Mouse (Mus musculus) heart, embryonic 16.5 days (tissue): ENCODE measurements around the gene Zranb1. TPM values are rescaled to one million over a fixed set of nuclear protein-coding genes. Genes with fewer than 3 reads are reported as not detected.

Source experiments
- ATAC-seq: fragments of 200-750 bp; cut with Nextera tagmentation; replicated peaks from 2 replicates; pipeline ENCODE4 v1.8.0; 2017; ENCODE audit warnings: moderate number of reproducible peaks; ENCODE audit not compliant: insufficient read depth, low FRiP score; ENCODE audit errors: extremely low read depth
- H3K27ac ChIP-seq: fragments of 300-500 bp; sonication (generic); 2 replicates; pipeline ENCODE4 v1.5.1; 2014; ENCODE audit warnings: mild to moderate bottlenecking, low read length, control low read depth, moderate library complexity
- H3K27me3 ChIP-seq: fragments of 300-500 bp; sonication (generic); 2 replicates; pipeline ENCODE4 v1.6.1; 2014; ENCODE audit warnings: low read length, mixed read lengths; ENCODE audit not compliant: control insufficient read depth, insufficient read depth
- H3K36me3 ChIP-seq: fragments of 300-500 bp; sonication (generic); 2 replicates; pipeline ENCODE4 v1.6.1; 2014; ENCODE audit not compliant: control insufficient read depth, insufficient read depth
- H3K4me1 ChIP-seq: fragments of 300-500 bp; sonication (generic); 2 replicates; pipeline ENCODE4 v1.6.1; 2014; ENCODE audit warnings: low read length, mixed read lengths; ENCODE audit not compliant: control insufficient read depth, insufficient read depth
- H3K4me2 ChIP-seq: fragments of 300-500 bp; sonication (generic); 2 replicates; pipeline ENCODE4 v1.6.1; 2014; ENCODE audit warnings: low read depth, mild to moderate bottlenecking, control low read depth, low read length
- H3K4me3 ChIP-seq: fragments of 300-500 bp; sonication (generic); 2 replicates; pipeline ENCODE4 v1.5.1; 2014; ENCODE audit warnings: mild to moderate bottlenecking, control low read depth, low read length
- H3K9ac ChIP-seq: fragments of 300-500 bp; sonication (generic); 2 replicates; pipeline ENCODE4 v1.6.1; 2014; ENCODE audit warnings: low read length, control low read depth
- H3K9me3 ChIP-seq: fragments of 300-500 bp; sonication (generic); replicated peaks from 2 replicates; pipeline ENCODE4 v1.6.1; 2016; ENCODE audit warnings: low read length; ENCODE audit not compliant: control insufficient read depth
- WGBS: fragments of 180-500 bp; shearing (Covaris S2); extraction: QIAGEN DNeasy Blood & Tissue Kit; methylation state at CpG from one replicate; pipeline ENCODE4 v1.1.7; 2014; 5-methylcytosine and 5-hydroxymethylcytosine counted together
- polyA plus RNA-seq: library from polyadenylated mRNA; unstranded; fragments of >200 nt; fragmentation: Nextera tagmentation; extraction: Ambion mirVana; gene quantifications from 2 replicates; pipeline ENCODE4 v1.2.1, GENCODE M21; 2015

Gene Zranb1
- polyA plus RNA-seq, 1 experiment from 2014 or later, result 7.0 TPM

DNA sequence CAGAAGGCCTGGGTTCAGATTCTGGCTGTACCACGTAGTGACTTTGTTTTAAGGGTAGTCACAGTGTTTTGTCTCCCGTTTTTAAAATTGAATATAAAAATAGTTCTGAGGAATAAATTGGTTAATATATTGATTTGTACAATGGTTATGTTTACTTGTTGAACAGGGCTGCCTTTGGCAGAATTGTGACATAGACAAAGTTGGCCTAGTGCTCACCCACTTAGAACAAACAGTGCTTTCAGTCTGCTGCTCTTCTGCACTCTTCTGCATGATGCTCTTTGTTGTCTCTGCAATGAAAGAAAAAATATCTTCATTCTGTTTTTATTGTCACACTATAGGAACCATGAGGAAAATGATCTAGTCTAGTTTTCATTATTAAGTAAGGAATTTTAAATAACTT, 8.2 kb downstream of the Zranb1 start:
- Histone ChIP-seq H3K4me1 (peaks cover 5% of the 10 kb centered on the region; the same call in 1 of the 2 replicates), H3K27ac (no peak overlapping the region), H3K27me3 (no peaks in the 10 kb centered on the region), H3K36me3 (no peaks in the 10 kb centered on the region), H3K4me3 (no peak overlapping the region), H3K9ac (no peak overlapping the region), H3K4me2 (no peak overlapping the region), H3K9me3 (no peaks in the 10 kb centered on the region)
- 84% methylated on average over 2 of the region's 2 CpGs for WGBS
- ATAC-seq, result no peak

DNA sequence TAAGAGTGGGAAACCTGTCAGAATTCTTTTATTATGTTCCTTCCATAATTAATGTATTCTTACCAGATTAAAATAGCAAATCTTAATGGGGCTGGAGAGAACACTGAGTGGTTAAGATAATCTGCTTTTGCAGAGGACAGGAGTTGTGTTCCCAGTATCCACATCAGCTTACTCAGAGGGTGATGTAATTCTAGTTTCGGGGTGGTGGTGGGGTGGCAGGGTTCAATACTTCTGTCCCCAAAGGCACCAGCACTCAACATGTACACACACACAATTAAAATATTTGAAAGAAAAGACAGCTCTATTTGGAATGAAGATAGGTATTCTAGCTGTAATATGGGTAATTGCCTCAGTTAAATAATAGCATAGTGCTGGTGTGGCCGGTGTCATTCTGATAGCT, 9.6 kb downstream of the Zranb1 start:
- WGBS, result 79% methylated on average over 2 of the region's 2 CpGs

DNA sequence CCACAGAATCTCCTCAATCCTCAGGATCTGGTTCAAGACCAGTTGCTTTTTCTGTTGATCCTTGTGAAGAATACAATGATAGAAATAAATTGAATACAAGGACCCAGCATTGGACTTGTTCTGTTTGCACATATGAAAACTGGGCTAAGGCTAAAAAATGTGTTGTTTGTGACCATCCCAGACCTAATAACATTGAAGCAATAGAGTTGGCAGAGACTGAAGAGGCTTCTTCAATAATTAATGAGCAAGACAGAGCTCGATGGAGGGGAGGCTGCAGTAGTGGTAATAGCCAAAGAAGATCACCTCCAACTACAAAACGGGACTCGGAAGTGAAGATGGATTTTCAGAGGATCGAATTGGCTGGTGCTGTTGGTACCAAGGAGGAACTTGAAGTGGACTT, 19.0 kb downstream of the Zranb1 start:
- no peak for ATAC-seq
- no peak overlapping the region for H3K4me3 ChIP-seq
- 90% methylated on average over 4 of the region's 4 CpGs for WGBS
- no peak overlapping the region for H3K27ac ChIP-seq
- peaks cover 4% of the 10 kb centered on the region; the same call in 1 of the 2 replicates for H3K4me1 ChIP-seq
- H3K27me3 ChIP-seq, result no peaks in the 10 kb centered on the region
- H3K9me3 ChIP-seq, result no peaks in the 10 kb centered on the region
- no peaks in the 10 kb centered on the region for H3K36me3 ChIP-seq
- H3K9ac ChIP-seq, result no peak overlapping the region
- no peak overlapping the region for H3K4me2 ChIP-seq

More for the DNA sequence above, 9.6 kb downstream of the Zranb1 start:
- no peak overlapping the region for H3K27ac ChIP-seq
- H3K4me2 ChIP-seq, result no peak overlapping the region
- H3K9ac ChIP-seq, result no peak overlapping the region
- no peaks in the 10 kb centered on the region for H3K9me3 ChIP-seq
- no peaks in the 10 kb centered on the region for H3K27me3 ChIP-seq
- H3K36me3 ChIP-seq, result no peaks in the 10 kb centered on the region
- no peak overlapping the region for H3K4me3 ChIP-seq
- peaks cover 5% of the 10 kb centered on the region; the same call in 1 of the 2 replicates for H3K4me1 ChIP-seq
- ATAC-seq, result no peak

DNA sequence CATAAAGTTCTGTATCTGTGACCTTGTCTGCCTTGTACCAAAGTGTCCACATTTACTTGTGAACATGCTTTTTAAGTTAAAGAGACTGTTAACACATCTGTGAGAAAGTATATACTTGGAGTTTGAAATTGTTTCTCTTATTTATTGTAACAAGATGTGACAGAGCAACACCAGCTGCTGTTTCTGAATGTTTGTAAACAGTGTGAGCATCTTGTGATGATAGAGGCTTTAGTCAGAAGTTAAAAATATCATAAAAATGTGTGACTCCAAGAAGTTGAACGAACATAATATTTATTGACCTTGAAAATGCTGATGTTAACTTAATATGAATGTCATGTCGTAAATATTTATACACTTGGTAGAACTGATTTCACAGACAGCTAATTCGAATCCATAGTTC, 19.7 kb downstream of the Zranb1 start:
- H3K4me2 ChIP-seq, result no peak overlapping the region
- H3K27me3 ChIP-seq, result no peaks in the 10 kb centered on the region
- peaks cover 4% of the 10 kb centered on the region; the same call in 1 of the 2 replicates for H3K4me1 ChIP-seq
- 75% methylated on average over 3 of the region's 3 CpGs for WGBS
- H3K4me3 ChIP-seq, result no peak overlapping the region
- no peak overlapping the region for H3K9ac ChIP-seq
- no peaks in the 10 kb centered on the region for H3K36me3 ChIP-seq
- H3K27ac ChIP-seq, result no peak overlapping the region
- ATAC-seq, result no peak
- H3K9me3 ChIP-seq, result no peaks in the 10 kb centered on the region

DNA sequence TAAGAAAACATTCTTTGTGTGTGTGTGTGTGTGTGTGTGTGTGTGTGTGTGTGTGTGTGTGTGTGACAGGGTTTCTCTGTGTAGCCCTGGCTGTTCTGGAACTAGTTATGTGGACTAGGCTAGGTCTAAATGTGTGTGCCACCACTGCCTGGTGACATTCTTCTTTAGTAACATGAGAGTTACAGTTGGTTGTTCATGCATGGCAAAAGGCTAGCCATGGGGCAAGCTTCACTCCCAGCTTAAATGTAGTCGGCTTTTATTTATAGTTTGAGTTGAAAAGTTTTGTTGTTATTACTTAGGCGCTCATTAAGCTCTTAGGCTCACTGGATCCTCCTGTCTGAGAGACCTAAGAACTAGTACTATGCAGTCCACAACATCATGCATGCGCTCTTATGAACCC, 33.5 kb downstream of the Zranb1 start:
- Histone ChIP-seq H3K27ac (no peak overlapping the region), H3K4me2 (no peak overlapping the region), H3K4me3 (no peak overlapping the region), H3K4me1 (peaks cover 2% of the 10 kb centered on the region; the same call in 1 of the 2 replicates), H3K27me3 (no peaks in the 10 kb centered on the region), H3K9ac (no peak overlapping the region), H3K9me3 (no peaks in the 10 kb centered on the region), H3K36me3 (peaks cover 4% of the 10 kb centered on the region; the same call in 1 of the 2 replicates)
- no peak for ATAC-seq
- WGBS, result 84% methylated on average over 3 of the region's 3 CpGs

DNA sequence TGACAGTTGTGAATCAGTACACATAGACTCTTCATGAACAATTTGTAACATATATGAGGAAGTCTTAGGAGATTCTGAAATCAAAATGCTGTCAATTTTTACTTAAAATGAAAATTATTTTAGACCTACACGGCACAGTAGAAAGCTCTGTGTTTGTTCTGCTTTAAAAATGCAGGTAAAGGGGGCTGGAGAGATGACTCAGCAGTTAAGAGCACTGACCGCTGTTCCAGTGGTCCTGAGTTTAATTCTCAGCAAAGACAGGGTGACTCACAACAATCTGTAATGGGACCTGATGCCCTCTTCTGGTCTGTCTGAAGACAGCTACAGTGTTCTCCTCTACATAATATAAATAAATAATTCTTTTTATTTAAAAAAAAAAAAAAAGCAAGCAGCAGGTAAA, 34.8 kb downstream of the Zranb1 start:
- Histone ChIP-seq H3K4me2 (no peak overlapping the region), H3K9ac (no peak overlapping the region), H3K36me3 (peaks cover 4% of the 10 kb centered on the region; the same call in 1 of the 2 replicates), H3K4me1 (peaks cover 2% of the 10 kb centered on the region; the same call in 1 of the 2 replicates), H3K27me3 (no peaks in the 10 kb centered on the region), H3K27ac (no peak overlapping the region), H3K4me3 (no peak overlapping the region), H3K9me3 (no peaks in the 10 kb centered on the region)
- WGBS, result 86% methylated on average over 2 of the region's 2 CpGs
- no peak for ATAC-seq

DNA sequence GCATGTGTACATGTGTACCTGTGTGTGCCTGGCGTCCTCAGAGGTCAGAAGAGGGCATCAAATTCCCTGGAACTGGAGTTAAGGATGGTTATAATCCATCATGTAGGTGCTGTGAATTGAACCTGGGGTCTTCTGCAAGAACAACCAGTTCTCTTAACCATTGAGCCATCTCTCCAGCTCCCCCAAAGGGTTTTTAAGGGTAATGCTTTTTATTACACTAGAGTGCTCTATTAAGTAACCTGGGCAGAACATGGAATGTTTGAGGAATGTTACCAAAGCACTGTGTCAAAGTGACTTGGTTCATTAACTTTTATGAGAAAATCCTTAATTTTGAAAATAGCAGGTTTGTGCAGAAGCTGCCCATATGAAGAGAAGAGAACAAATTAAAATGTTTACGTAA, 41.1 kb downstream of the Zranb1 start:
- Histone ChIP-seq H3K9ac (no peak overlapping the region), H3K27me3 (no peaks in the 10 kb centered on the region), H3K4me3 (no peak overlapping the region), H3K9me3 (no peaks in the 10 kb centered on the region), H3K36me3 (peaks cover 10% of the 10 kb centered on the region; the same call in 1 of the 2 replicates), H3K4me1 (no peaks in the 10 kb centered on the region), H3K27ac (no peak overlapping the region), H3K4me2 (no peak overlapping the region)
- WGBS, result 94% methylated on average over 2 of the region's 2 CpGs
- ATAC-seq, result no peak

DNA sequence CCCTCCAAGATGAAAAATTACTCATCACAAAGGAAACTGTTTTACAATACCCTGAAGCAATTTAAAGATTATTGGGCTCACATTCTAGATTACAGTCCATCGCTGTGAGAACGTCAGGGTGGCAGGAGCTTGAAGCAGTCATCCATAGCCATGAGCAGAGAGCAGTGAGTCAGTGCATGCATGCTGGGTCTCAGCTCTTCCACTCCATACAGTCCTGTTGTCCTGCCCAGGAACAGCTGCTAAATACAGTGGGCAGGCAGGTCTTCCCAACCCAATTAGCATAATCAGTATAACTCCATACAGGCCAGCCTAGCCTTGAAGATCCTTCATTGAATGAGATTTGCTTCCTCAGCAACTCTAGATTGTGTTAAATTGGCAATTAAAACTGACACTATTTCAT, 45.1 kb downstream of the Zranb1 start:
- Histone ChIP-seq H3K27ac (no peak overlapping the region), H3K27me3 (no peaks in the 10 kb centered on the region)
- no peak for ATAC-seq

DNA sequence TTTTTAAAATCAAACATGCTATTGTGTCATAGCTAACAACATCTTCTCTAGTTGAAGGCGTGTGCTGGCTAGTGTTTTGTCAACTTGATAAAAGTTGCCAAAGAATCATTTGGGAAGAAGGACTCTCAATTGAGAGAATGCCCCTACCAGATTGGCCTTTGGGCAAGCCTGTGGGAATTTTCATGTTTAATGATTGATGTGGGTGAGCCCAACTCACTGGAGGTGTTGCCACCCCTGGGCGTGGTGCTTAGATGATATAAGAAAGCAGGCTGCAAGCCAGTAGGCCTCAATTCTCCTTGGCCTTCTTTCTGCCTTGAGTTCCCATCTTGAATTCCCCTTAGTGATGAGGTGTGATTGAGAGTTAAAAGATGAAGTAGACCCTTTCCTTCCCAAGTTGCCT, 47.0 kb downstream of the Zranb1 start:
- no peaks in the 10 kb centered on the region; the same call in 1 of the 2 replicates for H3K4me1 ChIP-seq
- H3K9me3 ChIP-seq, result no peaks in the 10 kb centered on the region
- no peak overlapping the region for H3K9ac ChIP-seq
- H3K27me3 ChIP-seq, result no peaks in the 10 kb centered on the region
- H3K4me3 ChIP-seq, result no peak overlapping the region
- no peak overlapping the region for H3K27ac ChIP-seq
- peaks cover 29% of the 10 kb centered on the region for H3K36me3 ChIP-seq
- WGBS, result 95% methylated on average over 2 of the region's 2 CpGs
- no peak for ATAC-seq
- H3K4me2 ChIP-seq, result no peak overlapping the region

More for the DNA sequence above, 45.1 kb downstream of the Zranb1 start:
- Histone ChIP-seq H3K9me3 (no peaks in the 10 kb centered on the region), H3K9ac (no peak overlapping the region), H3K4me2 (no peak overlapping the region), H3K36me3 (peaks cover 17% of the 10 kb centered on the region), H3K4me1 (no peaks in the 10 kb centered on the region), H3K4me3 (no peak overlapping the region)
- WGBS, result 88% methylated on average over 2 of the region's 2 CpGs
